Mouse (Mus musculus) liver, embryonic 14.5 days (tissue): ENCODE data around the gene Elovl4.

Experiments used
- CTCF ChIP-seq: IDR thresholded peaks from 2 replicates; pipeline ENCODE4 v1.5.1; 2016; ENCODE audit warnings: antibody characterized with exemption, low read depth, control low read depth
- EP300 ChIP-seq: IDR thresholded peaks from 2 replicates; pipeline ENCODE4 v1.6.1; 2016; ENCODE audit warnings: antibody characterized with exemption, low read depth

GRCm38 (mm10) chr9:83730836-83731235, 75.2 kb downstream of the Elovl4 start:
- TF ChIP-seq CTCF = no peak
- no peak for TF ChIP-seq EP300
